Mouse (Mus musculus) liver, adult 2 months (tissue): ENCODE measurements at regions not wholly inside any gene's neighbourhood (a gene's known extent, or its start where the extent isn't known, plus 50 kb on each side); places are given as distances from the start of the nearest gene placed in this dataset.

Source experiments
- CTCF ChIP-seq: fragments of 200-500 bp; IDR thresholded peaks from 2 replicates; pipeline ENCODE4 v1.5.1; 2011; ENCODE audit warnings: low read depth, low read length, control low read depth
- POLR2A ChIP-seq: fragments of 200-500 bp; IDR thresholded peaks from 2 replicates; pipeline ENCODE4 v1.6.1; 2011; ENCODE audit warnings: low read length, control low read depth; ENCODE audit not compliant: insufficient read depth; ENCODE audit errors: extremely low read depth

DNA sequence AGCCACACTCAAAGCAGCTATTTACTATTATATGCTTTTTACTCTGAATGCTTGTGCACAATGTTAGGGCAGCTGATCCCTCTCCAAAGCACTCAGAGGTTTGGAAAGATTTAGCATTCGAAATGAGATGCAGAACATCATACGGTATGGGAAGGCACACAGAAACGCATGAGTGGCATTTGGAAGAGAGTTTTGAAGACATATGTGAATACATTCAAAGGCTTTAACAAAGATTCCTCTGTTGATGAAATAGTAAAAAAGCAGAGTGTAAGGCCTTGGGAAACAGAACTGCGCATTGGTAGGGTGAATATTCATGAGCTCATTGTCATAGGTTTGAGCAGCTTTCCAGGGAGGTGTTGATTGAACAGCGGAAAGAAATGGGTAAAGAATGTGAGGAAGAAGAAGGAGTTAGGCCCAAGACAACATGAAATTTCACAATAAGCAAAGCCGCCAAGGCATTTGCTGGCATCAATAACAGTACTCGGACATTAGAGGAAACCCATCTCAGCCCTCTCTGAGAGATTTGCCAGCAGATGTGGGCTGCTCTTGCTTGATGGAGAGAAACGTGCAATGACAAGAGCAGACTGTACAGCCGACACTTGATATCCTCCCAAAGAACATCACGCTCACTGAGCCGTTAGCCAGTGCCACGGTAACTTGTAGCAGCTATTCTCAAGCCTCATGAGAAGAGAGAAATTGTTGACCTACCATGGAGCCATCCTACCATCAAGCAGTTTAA, 469.0 kb upstream of the 5930422O12Rik start:
- TF ChIP-seq POLR2A (no peak), CTCF (no peak)
